Mouse (Mus musculus) lung, embryonic 15.5 days (tissue): ENCODE measurements around the gene Olfr1062. TPM values are rescaled to one million over a fixed set of nuclear protein-coding genes. Genes with fewer than 3 reads are reported as not detected.
"Not testable (repeated sequence)": the region's sequence is repeated elsewhere in the genome, so short reads cannot be mapped to it uniquely, and the experiment has no call there.

Source experiments
- ATAC-seq: fragments of 200-750 bp; cut with Nextera tagmentation; 2 replicates; pipeline ENCODE4 v1.8.0; 2017; ENCODE audit warnings: moderate number of reproducible peaks, borderline replicate concordance; ENCODE audit not compliant: low FRiP score, low TSS enrichment; ENCODE audit errors: extremely low read depth
- H3K27ac ChIP-seq: fragments of 300-500 bp; sonication (generic); 2 replicates; pipeline ENCODE4 v1.5.1; 2015; ENCODE audit warnings: moderate library complexity, mild to moderate bottlenecking, inconsistent platforms
- H3K27me3 ChIP-seq: fragments of 300-500 bp; sonication (generic); 2 replicates; pipeline ENCODE4 v1.6.1; 2015; ENCODE audit warnings: inconsistent platforms
- H3K36me3 ChIP-seq: fragments of 300-500 bp; sonication (generic); 2 replicates; pipeline ENCODE4 v1.6.1; 2015; ENCODE audit warnings: inconsistent platforms
- H3K4me1 ChIP-seq: fragments of 300-500 bp; sonication (generic); 2 replicates; pipeline ENCODE4 v1.6.1; 2015; ENCODE audit warnings: inconsistent platforms
- H3K4me2 ChIP-seq: fragments of 300-500 bp; sonication (generic); 2 replicates; pipeline ENCODE4 v1.6.1; 2015; ENCODE audit warnings: inconsistent platforms, mild to moderate bottlenecking, moderate library complexity
- H3K4me3 ChIP-seq: fragments of 300-500 bp; sonication (generic); 2 replicates; pipeline ENCODE4 v1.5.1; 2015; ENCODE audit warnings: mild to moderate bottlenecking, inconsistent platforms
- H3K9ac ChIP-seq: fragments of 300-500 bp; sonication (generic); 2 replicates; pipeline ENCODE4 v1.6.1; 2015; ENCODE audit warnings: inconsistent platforms
- H3K9me3 ChIP-seq: fragments of 300-500 bp; sonication (generic); 2 replicates; pipeline ENCODE4 v1.6.1; 2016; ENCODE audit warnings: inconsistent platforms
- WGBS: fragments of 180-500 bp; shearing (Covaris S2); methylation state at CpG from one replicate; pipeline ENCODE4 v1.1.7; 2015; 5-methylcytosine and 5-hydroxymethylcytosine counted together
- polyA plus RNA-seq: library from polyadenylated mRNA; unstranded; fragments of >200 nt; fragmentation: Nextera tagmentation; extraction: Ambion mirVana; gene quantifications from 2 replicates; pipeline ENCODE4 v1.2.1, GENCODE M21; 2015

Olfr1062 gene
- not detected in 2 replicates for polyA plus RNA-seq

- H3K27ac ChIP-seq, H3K36me3 ChIP-seq, H3K4me2 ChIP-seq, H3K4me3 ChIP-seq, H3K4me1 ChIP-seq, H3K9ac ChIP-seq, ATAC-seq, H3K9me3 ChIP-seq, H3K27me3 ChIP-seq: not testable (repeated sequence)
These were observed at the start of gene Olfr1062 for GRCm38 (mm10) chr2:86426649-86427048. Gene Olfr1062, minus strand, starts transcription at chr2:86426749.

DNA sequence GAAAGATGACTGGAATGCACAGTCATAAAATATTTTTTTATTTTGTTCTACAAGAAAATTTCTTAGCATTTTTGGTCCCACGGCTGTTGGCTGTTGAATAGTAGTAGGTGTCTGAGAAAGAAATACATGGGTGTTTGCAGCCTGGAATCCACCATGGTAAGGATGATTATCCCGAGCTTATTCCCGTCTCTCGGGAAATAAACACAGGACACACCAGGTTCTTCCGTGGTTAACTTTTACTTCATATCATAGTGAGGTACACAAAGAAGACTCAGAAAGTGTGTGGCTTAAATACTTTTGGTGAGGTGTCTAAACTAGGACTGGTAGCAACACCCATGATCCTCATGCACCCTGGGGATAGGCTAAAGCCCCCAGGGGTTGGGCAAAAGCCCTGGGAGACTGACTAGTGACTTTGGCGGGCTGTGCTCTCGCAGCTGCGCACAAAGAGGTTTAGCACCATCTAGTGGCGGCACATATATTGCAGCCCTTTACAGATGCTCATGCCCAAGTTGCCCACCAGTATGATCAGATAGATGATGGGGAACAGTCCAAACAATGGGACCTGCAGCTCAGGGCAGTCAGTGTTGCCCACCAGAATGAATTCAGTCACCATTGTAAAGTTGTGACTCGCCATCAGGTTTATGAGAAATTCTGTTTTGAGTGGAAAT is 38.0 kb upstream of the Olfr1062 start:
- Histone ChIP-seq H3K27me3 (no peaks in the 10 kb centered on the region), H3K4me1 (no peaks in the 10 kb centered on the region), H3K9ac (no peak overlapping the region), H3K27ac (no peak overlapping the region), H3K4me3 (no peak overlapping the region), H3K9me3 (no peaks in the 10 kb centered on the region), H3K4me2 (peak overlapping the region; percentile 36; the same call in 1 of the 2 replicates), H3K36me3 (no peaks in the 10 kb centered on the region)
- ATAC-seq: 0 out of 2 replicates have a peak, but pooled peaks have one; percentile 42
- WGBS: 24% methylated on average over 10 of the region's 10 CpGs

DNA sequence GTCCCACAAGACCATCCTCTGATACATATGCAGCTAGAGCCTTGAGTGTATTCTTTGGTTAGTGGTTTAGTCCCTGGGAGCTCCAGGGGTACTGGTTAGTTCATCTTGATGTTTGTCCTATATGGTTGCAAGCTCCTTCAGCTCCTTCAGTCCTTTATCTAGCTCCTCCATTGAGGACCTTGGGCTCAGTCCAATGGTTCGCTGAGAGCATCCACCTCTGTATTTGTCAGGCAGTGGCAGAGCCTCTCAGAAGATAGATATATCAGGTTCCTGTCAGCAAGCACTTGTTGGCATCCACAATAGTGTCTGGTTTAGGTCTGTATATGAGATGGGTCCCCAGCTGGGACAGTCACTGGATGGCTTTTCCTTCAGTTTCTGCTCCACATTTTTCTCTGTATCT is 33.9 kb upstream of the Olfr1062 start:
- Histone ChIP-seq H3K4me2 (no peak overlapping the region), H3K36me3 (no peaks in the 10 kb centered on the region), H3K9ac (no peak overlapping the region), H3K27ac (no peak overlapping the region), H3K4me3 (no peak overlapping the region), H3K27me3 (no peaks in the 10 kb centered on the region), H3K9me3 (no peaks in the 10 kb centered on the region), H3K4me1 (no peaks in the 10 kb centered on the region)
- 57% methylated on average over 1 of the region's 1 CpGs for WGBS
- ATAC-seq: no peak

- Histone ChIP-seq H3K27me3 (no peaks in the 10 kb centered on the region), H3K9me3 (no peaks in the 10 kb centered on the region), H3K27ac (no peak within 1 kb of the TSS), H3K4me3 (no peak within 1 kb of the TSS), H3K36me3 (no peaks in the 10 kb centered on the region), H3K9ac (no peak within 1 kb of the TSS), H3K4me2 (no peak within 1 kb of the TSS), H3K4me1 (no peaks in the 10 kb centered on the region)
- WGBS: 71% methylated on average over 1 of the region's 1 CpGs
- no peak for ATAC-seq
These were observed 29.6 kb upstream of the Olfr1062 start, which contains the start of gene Olfr1066 for GRCm38 (mm10) chr2:86456169-86456568. Gene Olfr1066, minus strand, starts transcription at chr2:86456269.

DNA sequence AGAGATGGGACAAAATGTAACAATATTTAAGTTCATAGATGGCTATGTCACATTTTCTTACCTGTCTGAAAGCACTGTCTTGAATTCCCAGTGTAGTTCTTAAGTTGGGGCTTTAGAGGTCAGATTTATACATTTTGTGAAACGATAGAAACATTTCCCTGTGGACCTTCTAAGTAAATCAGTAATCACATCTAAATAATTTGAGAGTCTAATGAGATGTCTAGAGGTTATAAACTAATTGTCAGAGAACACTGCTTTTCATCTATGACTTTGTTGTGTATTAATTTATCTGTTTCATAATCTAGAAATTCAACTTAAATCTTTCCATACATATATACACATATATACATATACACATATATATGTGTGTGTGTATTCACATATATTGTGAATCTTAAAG is 23.9 kb upstream of the Olfr1062 start, which contains the start of gene Olfr1065:
Olfr1065 (minus strand) TSS at position 101 of the 400 bp plus-strand sequence.
- not testable (repeated sequence) for H3K4me1 ChIP-seq, H3K9me3 ChIP-seq, H3K27me3 ChIP-seq, H3K27ac ChIP-seq, H3K4me3 ChIP-seq, H3K9ac ChIP-seq, H3K36me3 ChIP-seq, ATAC-seq, H3K4me2 ChIP-seq
- 25% methylated on average over 1 of the region's 1 CpGs for WGBS

- not testable (repeated sequence) for H3K4me3 ChIP-seq, H3K36me3 ChIP-seq, H3K4me2 ChIP-seq, ATAC-seq, H3K27ac ChIP-seq, H3K9me3 ChIP-seq, H3K4me1 ChIP-seq, H3K27me3 ChIP-seq, H3K9ac ChIP-seq
- 73% methylated on average over 1 of the region's 1 CpGs for WGBS
These were observed 15.6 kb upstream of the Olfr1062 start for GRCm38 (mm10) chr2:86442101-86442500.

- not testable (repeated sequence) for H3K4me3 ChIP-seq, H3K27me3 ChIP-seq, H3K9ac ChIP-seq, H3K36me3 ChIP-seq, H3K9me3 ChIP-seq, ATAC-seq, H3K4me2 ChIP-seq, H3K27ac ChIP-seq, H3K4me1 ChIP-seq
- 86% methylated on average over 8 of the region's 8 CpGs for WGBS
These were observed 2.0 kb upstream of the Olfr1062 start for GRCm38 (mm10) chr2:86428511-86428910.

- 64% methylated on average over 1 of the region's 1 CpGs for WGBS
- ATAC-seq: no peak
- Histone ChIP-seq H3K4me1 (no peaks in the 10 kb centered on the region), H3K4me3 (no peak within 1 kb of the TSS), H3K27me3 (no peaks in the 10 kb centered on the region), H3K9me3 (no peaks in the 10 kb centered on the region), H3K36me3 (no peaks in the 10 kb centered on the region), H3K27ac (no peak within 1 kb of the TSS), H3K9ac (no peak within 1 kb of the TSS), H3K4me2 (no peak within 1 kb of the TSS)
These were observed 12.6 kb downstream of the Olfr1062 start, which contains the start of gene Olfr1061 for GRCm38 (mm10) chr2:86413950-86414349. Gene Olfr1061, minus strand, starts transcription at chr2:86414050.

DNA sequence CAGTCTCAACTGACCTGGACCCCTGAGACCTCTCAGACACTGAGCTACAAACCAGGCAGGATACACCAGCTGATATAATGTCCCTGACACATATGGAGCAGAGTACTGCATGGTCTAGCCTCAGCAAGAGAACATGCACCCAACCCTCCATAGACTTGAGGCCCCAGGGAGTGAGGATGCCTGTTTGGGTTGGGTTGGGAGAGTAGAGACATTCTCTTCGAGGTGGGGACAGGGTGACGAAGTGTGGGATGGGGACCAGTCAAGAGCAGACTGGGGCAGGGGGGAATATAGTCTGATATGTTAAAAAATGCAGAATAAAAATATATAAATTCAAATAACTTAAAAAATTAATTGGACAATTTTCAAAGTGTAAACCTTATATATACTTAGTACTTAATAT is 31.4 kb downstream of the Olfr1062 start:
- WGBS: 75% methylated on average over 2 of the region's 2 CpGs
- no peak overlapping the region for H3K4me2 ChIP-seq
- no peak for ATAC-seq
- H3K4me3 ChIP-seq: no peak overlapping the region
- no peak overlapping the region for H3K27ac ChIP-seq
- H3K36me3 ChIP-seq: no peaks in the 10 kb centered on the region
- no peaks in the 10 kb centered on the region for H3K27me3 ChIP-seq
- no peak overlapping the region for H3K9ac ChIP-seq
- no peaks in the 10 kb centered on the region for H3K9me3 ChIP-seq
- H3K4me1 ChIP-seq: no peaks in the 10 kb centered on the region

GRCm38 (mm10) chr2:86388461-86388860 is 38.1 kb downstream of the Olfr1062 start, which contains the start of gene Olfr1058:
Gene Olfr1058, minus strand, starts transcription at chr2:86388561.
- H3K4me2 ChIP-seq, H3K4me1 ChIP-seq, H3K9me3 ChIP-seq, H3K27me3 ChIP-seq, H3K36me3 ChIP-seq, ATAC-seq, H3K9ac ChIP-seq, H3K27ac ChIP-seq, H3K4me3 ChIP-seq: not testable (repeated sequence)

GRCm38 (mm10) chr2:86378293-86378692 is 48.3 kb downstream of the Olfr1062 start, which contains the start of gene Olfr1057:
Gene Olfr1057, minus strand, starts transcription at chr2:86378393.
- ATAC-seq: no peak
- Histone ChIP-seq H3K36me3 (no peaks in the 10 kb centered on the region), H3K27ac (no peak within 1 kb of the TSS), H3K4me2 (no peak within 1 kb of the TSS), H3K9me3 (no peaks in the 10 kb centered on the region), H3K4me3 (no peak within 1 kb of the TSS), H3K27me3 (no peaks in the 10 kb centered on the region), H3K4me1 (no peaks in the 10 kb centered on the region), H3K9ac (no peak within 1 kb of the TSS)
